In genomic region chr12:100862272-100862671, GRCm38 (mm10) we compare ENCODE assay signal across 17 mouse cellular contexts. TPM values are rescaled to one million over a fixed set of nuclear protein-coding genes. Genes with fewer than 3 reads are reported as not detected.
A peak's percentile ranks its signal among the peaks of the same experiment; 100 is the strongest.
DNase-seq lines count a peak whose midpoint lies in the region; ATAC-seq and TF ChIP-seq lines count a peak whose summit lies in the region.
"Had no signal": no experiment of that assay in that cellular context is flagged by ENCODE, and none has a peak within 500 bp of the region (broad histone marks: within the 10 kb centered on the region; RNA-seq: fewer than 3 reads in every experiment).

No protein-coding gene starts in this region.

- no peaks in the 10 kb centered on the region for H3K36me3 ChIP-seq in liver, postnatal 0 days (replicated peaks; ENCODE audit: insufficient read depth, low read length)
- no peaks in the 10 kb centered on the region for H3K36me3 ChIP-seq in midbrain, embryonic 15.5 days (replicated peaks)
- H3K36me3 ChIP-seq: embryonic facial prominence, embryonic 13.5 days; heart, embryonic 13.5 days; hindbrain, embryonic 15.5 days had no signal

- TF ChIP-seq EP300 in liver, postnatal 0 days (IDR thresholded peaks at IDR 0.05; ENCODE audit: low read depth), result no peak

- no peaks in the 10 kb centered on the region for H3K4me1 ChIP-seq in liver, postnatal 0 days (ENCODE audit: insufficient read depth)
- no peaks in the 10 kb centered on the region for H3K4me1 ChIP-seq in midbrain, embryonic 15.5 days
- H3K4me1 ChIP-seq: forebrain, embryonic 13.5 days; heart, embryonic 13.5 days had no signal

- no peak for TF ChIP-seq CTCF in liver, postnatal 0 days (IDR thresholded peaks at IDR 0.05; ENCODE audit: low read depth)

- no peak overlapping the region for H3K27ac ChIP-seq in liver, postnatal 0 days (ENCODE audit: low read depth)
- no peak overlapping the region for H3K27ac ChIP-seq in midbrain, embryonic 15.5 days
- H3K27ac ChIP-seq: embryonic facial prominence, embryonic 13.5 days; forebrain, embryonic 13.5 days; heart, embryonic 13.5 days; hindbrain, embryonic 15.5 days had no signal

- 0 out of 2 replicates have a peak, but pooled peaks have one; percentile 29 for ATAC-seq in liver, postnatal 0 days
- ATAC-seq in common myeloid progenitor, adult 5-6 weeks (replicated peaks; ENCODE audit: low read depth, poor library complexity, severe bottlenecking), result 0 out of 2 replicates have a peak, but pooled peaks have one; percentile 47
- peak; percentile 71 for ATAC-seq in megakaryocyte progenitor cell, adult 5-6 weeks (replicated peaks; ENCODE audit: poor library complexity)
- no peak for ATAC-seq in midbrain, embryonic 15.5 days (replicated peaks)
- ATAC-seq: forebrain, embryonic 13.5 days; forebrain, postnatal 0 days had no signal

- no peaks in the 10 kb centered on the region for H3K9me3 ChIP-seq in liver, postnatal 0 days (ENCODE audit: low read length)
- no peaks in the 10 kb centered on the region for H3K9me3 ChIP-seq in midbrain, embryonic 15.5 days
- H3K9me3 ChIP-seq: embryonic facial prominence, embryonic 13.5 days; forebrain, embryonic 13.5 days; heart, embryonic 13.5 days; hindbrain, embryonic 15.5 days had no signal

- no peak for DNase-seq in liver, postnatal 0 days
- DNase-seq in liver, result no peak
- DNase-seq in kidney, postnatal 10 days, result no peak
- DNase-seq in ovary, postnatal 36 days (ENCODE audit: low spot score), result no peak
- DNase-seq: cerebellum, adult 11-12 months; cerebellum, adult 9-10 months; cerebellum, postnatal 25 days; forebrain, postnatal 0 days; gastrocnemius, postnatal 14 days; heart, postnatal 36 days had no signal

- no peak overlapping the region for H3K9ac ChIP-seq in liver, postnatal 0 days (replicated peaks)
- no peak overlapping the region for H3K9ac ChIP-seq in midbrain, embryonic 15.5 days
- H3K9ac ChIP-seq: embryonic facial prominence, embryonic 13.5 days; forebrain, embryonic 13.5 days; forebrain, postnatal 0 days; heart, embryonic 13.5 days; hindbrain, embryonic 15.5 days had no signal

- WGBS in liver, postnatal 0 days (ENCODE audit: insufficient replicate concordance), result 34% methylated on average over 3 of the region's 3 CpGs
- WGBS in midbrain, embryonic 15.5 days, result 87% methylated on average over 3 of the region's 3 CpGs

- no peak overlapping the region for H3K4me3 ChIP-seq in liver, postnatal 0 days (ENCODE audit: low read depth, low read length)
- H3K4me3 ChIP-seq in midbrain, embryonic 15.5 days, result no peak overlapping the region
- H3K4me3 ChIP-seq: embryonic facial prominence, embryonic 13.5 days; forebrain, embryonic 13.5 days; heart, embryonic 13.5 days; hindbrain, embryonic 15.5 days had no signal

- no peak overlapping the region for H3K4me2 ChIP-seq in liver, postnatal 0 days (ENCODE audit: low read depth, low read length)
- H3K4me2 ChIP-seq in midbrain, embryonic 15.5 days, result no peak overlapping the region
- H3K4me2 ChIP-seq: embryonic facial prominence, embryonic 13.5 days; forebrain, embryonic 13.5 days; heart, embryonic 13.5 days; hindbrain, embryonic 15.5 days had no signal

- no peaks in the 10 kb centered on the region for H3K27me3 ChIP-seq in liver, postnatal 0 days (ENCODE audit: insufficient read depth, low read length)
- no peaks in the 10 kb centered on the region for H3K27me3 ChIP-seq in midbrain, embryonic 15.5 days (replicated peaks)
- H3K27me3 ChIP-seq: embryonic facial prominence, embryonic 13.5 days; forebrain, embryonic 13.5 days; hindbrain, embryonic 15.5 days had no signal

RNA-seq across cellular contexts. Expression of gene Gpr68, which starts 45.7 kb away (rescaled TPM):
- 0.12 and 0.33 TPM in 2 replicates for polyA plus RNA-seq in liver, postnatal 0 days (2015; fragmentation: Nextera tagmentation; extraction: Ambion mirVana)
- total RNA-seq in common myeloid progenitor, adult 5-6 weeks (2017), result not detected in 2 replicates
- 0.37 and 0.39 TPM in 2 replicates for total RNA-seq in megakaryocyte progenitor cell, adult 5-6 weeks (2015)
- total RNA-seq in megakaryocyte progenitor cell, adult 5-6 weeks (2017), result 0.08 and 1.1 TPM in 2 replicates
- polyA plus RNA-seq in midbrain, embryonic 15.5 days (2015; fragmentation: Nextera tagmentation; extraction: Ambion mirVana), result 6.1 and 6.7 TPM in 2 replicates
